Mouse (Mus musculus) midbrain, embryonic 13.5 days (tissue): ENCODE measurements around the gene Ak1. TPM values are rescaled to one million over a fixed set of nuclear protein-coding genes. Genes with fewer than 3 reads are reported as not detected.

Source experiments
- ATAC-seq: fragments of 200-750 bp; cut with Nextera tagmentation; 2 replicates; pipeline ENCODE4 v1.8.0; 2017; ENCODE audit warnings: mild to moderate bottlenecking, moderate TSS enrichment, moderate library complexity
- H3K27ac ChIP-seq: fragments of 300-500 bp; sonication (generic); 2 replicates; pipeline ENCODE4 v1.5.1; 2015; ENCODE audit warnings: inconsistent platforms, mild to moderate bottlenecking, moderate library complexity
- H3K27me3 ChIP-seq: fragments of 300-500 bp; sonication (generic); 2 replicates; pipeline ENCODE4 v1.6.1; 2015; ENCODE audit warnings: mild to moderate bottlenecking, inconsistent platforms
- H3K36me3 ChIP-seq: fragments of 300-500 bp; sonication (generic); 2 replicates; pipeline ENCODE4 v1.6.1; 2015; ENCODE audit warnings: mild to moderate bottlenecking, inconsistent platforms
- H3K4me1 ChIP-seq: fragments of 300-500 bp; sonication (generic); replicated peaks from 2 replicates; pipeline ENCODE4 v1.6.1; 2015; ENCODE audit warnings: inconsistent platforms
- H3K4me2 ChIP-seq: fragments of 300-500 bp; sonication (generic); replicated peaks from 2 replicates; pipeline ENCODE4 v1.6.1; 2015; ENCODE audit warnings: moderate library complexity, mild to moderate bottlenecking, inconsistent platforms
- H3K4me3 ChIP-seq: fragments of 300-500 bp; sonication (generic); replicated peaks from 2 replicates; pipeline ENCODE4 v1.5.1; 2015; ENCODE audit warnings: mild to moderate bottlenecking, inconsistent platforms
- H3K9ac ChIP-seq: fragments of 300-500 bp; sonication (generic); replicated peaks from 2 replicates; pipeline ENCODE4 v1.6.1; 2015; ENCODE audit warnings: mild to moderate bottlenecking, inconsistent platforms
- H3K9me3 ChIP-seq: fragments of 300-500 bp; sonication (generic); 2 replicates; pipeline ENCODE4 v1.6.1; 2016; ENCODE audit warnings: mild to moderate bottlenecking, inconsistent platforms
- WGBS: fragments of 180-500 bp; shearing (Covaris S2); methylation state at CpG from one replicate; pipeline ENCODE4 v1.1.7; 2015; 5-methylcytosine and 5-hydroxymethylcytosine counted together
- polyA plus RNA-seq: library from polyadenylated mRNA; unstranded; fragments of >200 nt; fragmentation: Nextera tagmentation; extraction: Ambion mirVana; gene quantifications from 2 replicates; pipeline ENCODE4 v1.2.1, GENCODE M21; 2015

The Ak1 gene
- 62.5 and 62.9 TPM in 2 replicates for polyA plus RNA-seq

- no peak within 1 kb of the TSS for H3K9ac ChIP-seq
- H3K27ac ChIP-seq, result peak within 1 kb of the TSS; percentile 32; the same call in 1 of the 2 replicates
- H3K9me3 ChIP-seq, result 0 out of 2 replicates have a peak, but pooled peaks cover 3% of the 10 kb centered on the region
Observed at GRCm38 (mm10) chr2:32621517-32621859, at the start of gene Ak1. TSS of gene Ak1 (plus strand) at chr2:32621758.

GRCm38 (mm10) chr2:32572196-32572595, 49.4 kb upstream of the Ak1 start:
- 94% methylated on average over 11 of the region's 11 CpGs for WGBS
- H3K4me2 ChIP-seq, result peak overlapping the region; percentile 91
- no peak for ATAC-seq
- peaks cover 29% of the 10 kb centered on the region for H3K36me3 ChIP-seq
- H3K4me3 ChIP-seq, result peak overlapping the region; percentile 73; the same call in 1 of the 2 replicates
- peaks cover 30% of the 10 kb centered on the region for H3K4me1 ChIP-seq
- H3K27ac ChIP-seq, result no peak overlapping the region
- no peaks in the 10 kb centered on the region for H3K9me3 ChIP-seq
- no peak overlapping the region for H3K9ac ChIP-seq
- peaks cover 12% of the 10 kb centered on the region for H3K27me3 ChIP-seq

More at GRCm38 (mm10) chr2:32621517-32621859, at the start of gene Ak1:
- Histone ChIP-seq H3K27me3 (no peaks in the 10 kb centered on the region), H3K4me1 (peaks cover 59% of the 10 kb centered on the region), H3K36me3 (peaks cover 5% of the 10 kb centered on the region; the same call in 1 of the 2 replicates), H3K4me2 (no peak within 1 kb of the TSS), H3K4me3 (no peak within 1 kb of the TSS)
- no peak for ATAC-seq
- 58% methylated on average over 7 of the region's 7 CpGs for WGBS

GRCm38 (mm10) chr2:32574497-32574896, 47.1 kb upstream of the Ak1 start, which contains the start of gene Pip5kl1:
TSS of gene Pip5kl1 (plus strand) at chr2:32574797.
- peak within 1 kb of the TSS; percentile 98 for H3K4me2 ChIP-seq
- peaks cover 10% of the 10 kb centered on the region for H3K36me3 ChIP-seq
- H3K27ac ChIP-seq, result no peak within 1 kb of the TSS
- peaks cover 30% of the 10 kb centered on the region for H3K4me1 ChIP-seq
- ATAC-seq, result no peak
- H3K4me3 ChIP-seq, result peak within 1 kb of the TSS; percentile 54
- H3K9ac ChIP-seq, result peak within 1 kb of the TSS; percentile 73
- peaks cover 34% of the 10 kb centered on the region for H3K27me3 ChIP-seq
- WGBS, result 81% methylated on average over 6 of the region's 6 CpGs
- H3K9me3 ChIP-seq, result no peaks in the 10 kb centered on the region

- Histone ChIP-seq H3K4me3 (peak overlapping the region; percentile 54), H3K4me2 (peak overlapping the region; percentile 98), H3K27me3 (peaks cover 39% of the 10 kb centered on the region), H3K9me3 (no peaks in the 10 kb centered on the region), H3K27ac (no peak overlapping the region), H3K36me3 (peaks cover 10% of the 10 kb centered on the region), H3K9ac (peak overlapping the region; percentile 73), H3K4me1 (peaks cover 30% of the 10 kb centered on the region)
- ATAC-seq, result no peak
- 1% methylated on average over 26 of the region's 26 CpGs for WGBS
Observed at GRCm38 (mm10) chr2:32574901-32575585, 46.5 kb upstream of the Ak1 start.

GRCm38 (mm10) chr2:32575586-32576160, 45.9 kb upstream of the Ak1 start, which contains the start of gene 9430097D07Rik:
TSS of gene 9430097D07Rik (minus strand) at chr2:32575684.
- H3K4me1 ChIP-seq, result peaks cover 30% of the 10 kb centered on the region
- peak within 1 kb of the TSS; percentile 54 for H3K4me3 ChIP-seq
- H3K4me2 ChIP-seq, result peak within 1 kb of the TSS; percentile 98
- 7% methylated on average over 28 of the region's 28 CpGs for WGBS
- no peak within 1 kb of the TSS for H3K27ac ChIP-seq
- H3K9me3 ChIP-seq, result no peaks in the 10 kb centered on the region
- peaks cover 43% of the 10 kb centered on the region for H3K27me3 ChIP-seq
- ATAC-seq, result peak; percentile 68
- H3K36me3 ChIP-seq, result peaks cover 10% of the 10 kb centered on the region
- peak within 1 kb of the TSS; percentile 73 for H3K9ac ChIP-seq

GRCm38 (mm10) chr2:32576532-32576931, 45.0 kb upstream of the Ak1 start:
- H3K4me1 ChIP-seq, result peaks cover 25% of the 10 kb centered on the region
- H3K9me3 ChIP-seq, result no peaks in the 10 kb centered on the region
- H3K27ac ChIP-seq, result no peak overlapping the region
- no peak for ATAC-seq
- no peak overlapping the region for H3K4me3 ChIP-seq
- peaks cover 10% of the 10 kb centered on the region for H3K36me3 ChIP-seq
- no peak overlapping the region for H3K4me2 ChIP-seq
- no peak overlapping the region for H3K9ac ChIP-seq
- H3K27me3 ChIP-seq, result peaks cover 43% of the 10 kb centered on the region
- 89% methylated on average over 9 of the region's 9 CpGs for WGBS

- Histone ChIP-seq H3K4me1 (peaks cover 20% of the 10 kb centered on the region), H3K36me3 (peaks cover 3% of the 10 kb centered on the region), H3K4me3 (no peak overlapping the region), H3K9me3 (no peaks in the 10 kb centered on the region), H3K4me2 (no peak overlapping the region), H3K9ac (no peak overlapping the region), H3K27ac (no peak overlapping the region), H3K27me3 (peaks cover 49% of the 10 kb centered on the region)
- WGBS, result 40% methylated on average over 24 of the region's 30 CpGs
- ATAC-seq, result no peak
Observed at GRCm38 (mm10) chr2:32578146-32579046, 43.2 kb upstream of the Ak1 start.

- Histone ChIP-seq H3K4me3 (peak overlapping the region; percentile 27), H3K9me3 (no peaks in the 10 kb centered on the region), H3K9ac (no peak overlapping the region), H3K27ac (0 out of 2 replicates have a peak overlapping the region, but pooled peaks have one; percentile 4), H3K27me3 (peaks cover 48% of the 10 kb centered on the region), H3K4me2 (peak overlapping the region; percentile 39), H3K4me1 (peaks cover 7% of the 10 kb centered on the region), H3K36me3 (no peaks in the 10 kb centered on the region)
- peak; percentile 49; the same call in 1 of the 2 replicates for ATAC-seq
- 35% methylated on average over 19 of the region's 19 CpGs for WGBS
Observed at GRCm38 (mm10) chr2:32581450-32582095, 40.0 kb upstream of the Ak1 start.

- H3K27ac ChIP-seq, result no peak overlapping the region
- no peaks in the 10 kb centered on the region for H3K36me3 ChIP-seq
- peak overlapping the region; percentile 48 for H3K4me2 ChIP-seq
- H3K27me3 ChIP-seq, result peaks cover 33% of the 10 kb centered on the region
- peak overlapping the region; percentile 19 for H3K4me3 ChIP-seq
- H3K4me1 ChIP-seq, result peaks cover 21% of the 10 kb centered on the region
- no peaks in the 10 kb centered on the region for H3K9me3 ChIP-seq
- H3K9ac ChIP-seq, result 0 out of 2 replicates have a peak overlapping the region, but pooled peaks have one; percentile 17
- peak; percentile 78 for ATAC-seq
- 13% methylated on average over 37 of the region's 37 CpGs for WGBS
Observed at GRCm38 (mm10) chr2:32582830-32583799, 38.4 kb upstream of the Ak1 start.

- Histone ChIP-seq H3K27ac (no peak overlapping the region), H3K36me3 (no peaks in the 10 kb centered on the region), H3K4me3 (no peak overlapping the region), H3K27me3 (peaks cover 13% of the 10 kb centered on the region), H3K4me2 (no peak overlapping the region), H3K9me3 (no peaks in the 10 kb centered on the region), H3K9ac (no peak overlapping the region), H3K4me1 (peaks cover 27% of the 10 kb centered on the region)
- 88% methylated on average over 7 of the region's 7 CpGs for WGBS
- ATAC-seq, result no peak
Observed at GRCm38 (mm10) chr2:32585149-32585714, 36.3 kb upstream of the Ak1 start.
